Mouse (Mus musculus) CH12.LX (cell line): ENCODE measurements around the gene Pla2g4e.

Source experiments
- CTCF ChIP-seq, 2 experiments: IDR thresholded peaks in 1 of 2; conservative IDR thresholded peaks in 1 of 2; 2 replicates each; pipeline ENCODE4 v1.5.1; 2011 to 2012; ENCODE audit warnings: low read depth in 2 of 2, low read length in 2 of 2, improper control_type of control experiment in 1 of 2, inconsistent platforms in 1 of 2, mild to moderate bottlenecking in 1 of 2, moderate library complexity in 1 of 2
- E2F4 ChIP-seq: IDR thresholded peaks from 2 replicates; pipeline ENCODE4 v1.6.1; 2011; ENCODE audit warnings: low read depth, low read length, improper control_type of control experiment; ENCODE audit not compliant: insufficient replicate concordance
- EP300 ChIP-seq: IDR thresholded peaks from 2 replicates; pipeline ENCODE4 v1.6.1; 2011; ENCODE audit warnings: low read length, improper control_type of control experiment
- JUN ChIP-seq: IDR thresholded peaks from 2 replicates; pipeline ENCODE4 v1.6.1; 2011; ENCODE audit warnings: low read depth, mild to moderate bottlenecking, low read length, improper control_type of control experiment, moderate library complexity; ENCODE audit not compliant: insufficient read depth
- MAX ChIP-seq: IDR thresholded peaks from 2 replicates; pipeline ENCODE4 v1.6.1; 2011; ENCODE audit warnings: low read length, improper control_type of control experiment
- POLR2A ChIP-seq: IDR thresholded peaks from 2 replicates; pipeline ENCODE4 v1.6.1; 2011; ENCODE audit warnings: low read depth, mild to moderate bottlenecking, improper control_type of control experiment, low read length
- TCF12 ChIP-seq: IDR thresholded peaks from 2 replicates; pipeline ENCODE4 v1.6.1; 2014; ENCODE audit warnings: low read depth, mild to moderate bottlenecking, inconsistent platforms, low read length, improper control_type of control experiment
- UBTF ChIP-seq: IDR thresholded peaks from 2 replicates; pipeline ENCODE4 v1.6.1; 2012; ENCODE audit warnings: low read depth, mild to moderate bottlenecking, inconsistent platforms, low read length, improper control_type of control experiment, moderate library complexity
- ZC3H11A ChIP-seq: IDR thresholded peaks from 2 replicates; pipeline ENCODE4 v1.6.1; 2012; ENCODE audit warnings: low read depth, mild to moderate bottlenecking, inconsistent platforms, low read length, improper control_type of control experiment

GRCm38 (mm10) chr2:120167763-120168162 lies 77.4 kb downstream of the Pla2g4e start:
- no peak for TF ChIP-seq POLR2A
- TF ChIP-seq ZC3H11A: no peak
- no peak for TF ChIP-seq CTCF (conservative IDR thresholded peaks at IDR 0.05 in 1 of 2, IDR thresholded peaks at IDR 0.05 in 1 of 2; ENCODE audit: low read depth in 2 of 2, low read length in 2 of 2)
- no peak for TF ChIP-seq EP300
- TF ChIP-seq MAX: no peak
- TF ChIP-seq UBTF: no peak
- TF ChIP-seq TCF12: no peak
- TF ChIP-seq E2F4: no peak
- no peak for TF ChIP-seq JUN
